Mouse (Mus musculus): ENCODE measurements around the gene Tpt1. TPM values are rescaled to one million over a fixed set of nuclear protein-coding genes. Genes with fewer than 3 reads are reported as not detected.

Tpt1 gene
- total RNA-seq, 2 experiments from 2014 or later, result 2,885 to 3,154 TPM

GRCm38 (mm10) chr14:75870631-75871030 is 25.7 kb downstream of the Tpt1 start:
- DNase-seq (ENCODE audit: low spot score), result no peak
- intact Hi-C loops (cut with DNase I), result loop anchor here (2.0 to 10.0 kb wide), 2 partner anchors 24 to 604 kb away; no protein-coding TSS in a partner anchor

GRCm38 (mm10) chr14:75871111-75871510 is 26.2 kb downstream of the Tpt1 start:
- no peak for DNase-seq (ENCODE audit: low spot score)
- intact Hi-C loops (cut with DNase I), result loop anchor here (2.0 to 10.0 kb wide), 2 partner anchors 24 to 604 kb away; no protein-coding TSS in a partner anchor

GRCm38 (mm10) chr14:75871750-75872149 is 26.9 kb downstream of the Tpt1 start:
- intact Hi-C loops (cut with DNase I), result loop anchor here (2.0 to 10.0 kb wide), 2 partner anchors 25 to 603 kb away; no protein-coding TSS in a partner anchor

GRCm38 (mm10) chr14:75873612-75874011 is 28.7 kb downstream of the Tpt1 start:
- intact Hi-C loops (cut with DNase I), result loop anchor here (10.0 kb wide), 1 partner anchor 601 kb away; no protein-coding TSS in a partner anchor
- DNase-seq (ENCODE audit: low spot score), result no peak

More at GRCm38 (mm10) chr14:75871750-75872149, 26.9 kb downstream of the Tpt1 start:
- DNase-seq (ENCODE audit: low spot score), result no peak

GRCm38 (mm10) chr14:75876320-75877043 is 31.6 kb downstream of the Tpt1 start:
- peak; percentile 39 for DNase-seq (ENCODE audit: low spot score)
- intact Hi-C loops (cut with DNase I), result loop anchor here (1.0 to 10.0 kb wide), 2 partner anchors 201 to 598 kb away; no protein-coding TSS in a partner anchor

- no peak for DNase-seq (ENCODE audit: low spot score)
- intact Hi-C loops (cut with DNase I), result loop anchor here (10.0 kb wide), 1 partner anchor 598 kb away; no protein-coding TSS in a partner anchor
These were observed 32.4 kb downstream of the Tpt1 start for GRCm38 (mm10) chr14:75877297-75877696.

- DNase-seq (ENCODE audit: low spot score), result no peak
- intact Hi-C loops (cut with DNase I), result loop anchor here (10.0 kb wide), 1 partner anchor 596 kb away; no protein-coding TSS in a partner anchor
These were observed 34.1 kb downstream of the Tpt1 start for GRCm38 (mm10) chr14:75878980-75879379.

- no peak for DNase-seq (ENCODE audit: low spot score)
- intact Hi-C loops (cut with DNase I), result no loop called here
These were observed 37.0 kb downstream of the Tpt1 start for GRCm38 (mm10) chr14:75881856-75882255.

GRCm38 (mm10) chr14:75883330-75883729 is 38.4 kb downstream of the Tpt1 start:
- no peak for DNase-seq (ENCODE audit: low spot score)
- intact Hi-C loops (cut with DNase I), result no loop called here

- intact Hi-C loops (cut with DNase I), result no loop called here
- DNase-seq (ENCODE audit: low spot score), result no peak
These were observed 39.0 kb downstream of the Tpt1 start for GRCm38 (mm10) chr14:75883873-75884272.

- intact Hi-C loops (cut with DNase I), result no loop called here
- DNase-seq (ENCODE audit: low spot score), result no peak
These were observed 47.2 kb downstream of the Tpt1 start for GRCm38 (mm10) chr14:75892118-75892517.

Other genes starting within 250 kb of the Tpt1 start
- gene Erich6b, start 202.8 kb upstream of the Tpt1 start, total RNA-seq (2021), result not detected
- gene Cog3, start 90.6 kb upstream of the Tpt1 start, total RNA-seq (2021), result 10 to 100 TPM; 13.0 to 13.5 TPM
- gene Slc25a30, start 58.1 kb upstream of the Tpt1 start, total RNA-seq (2021), result 10 to 100 TPM; 11.5 to 12.6 TPM
- not detected for gene Kctd4, start 109.9 kb downstream of the Tpt1 start, total RNA-seq (2021)
- 10 to 100 TPM; 13.4 to 13.5 TPM for gene Gtf2f2, start 165.8 kb downstream of the Tpt1 start, total RNA-seq (2021)

Measured in heart, postnatal 25 days (tissue).